Mouse (Mus musculus): ENCODE data around the gene Ankzf1.

Ankzf1 gene

GRCm38 (mm10) chr1:75191622-75192402, at the start of gene Ankzf1, which contains the start of gene Atg9a:
Gene Ankzf1 (plus strand): TSS chr1:75192151.
Gene Atg9a (minus strand): TSS chr1:75192196.
- DNase-seq (ENCODE audit: low read depth, low spot score): peak; percentile 91

DNA sequence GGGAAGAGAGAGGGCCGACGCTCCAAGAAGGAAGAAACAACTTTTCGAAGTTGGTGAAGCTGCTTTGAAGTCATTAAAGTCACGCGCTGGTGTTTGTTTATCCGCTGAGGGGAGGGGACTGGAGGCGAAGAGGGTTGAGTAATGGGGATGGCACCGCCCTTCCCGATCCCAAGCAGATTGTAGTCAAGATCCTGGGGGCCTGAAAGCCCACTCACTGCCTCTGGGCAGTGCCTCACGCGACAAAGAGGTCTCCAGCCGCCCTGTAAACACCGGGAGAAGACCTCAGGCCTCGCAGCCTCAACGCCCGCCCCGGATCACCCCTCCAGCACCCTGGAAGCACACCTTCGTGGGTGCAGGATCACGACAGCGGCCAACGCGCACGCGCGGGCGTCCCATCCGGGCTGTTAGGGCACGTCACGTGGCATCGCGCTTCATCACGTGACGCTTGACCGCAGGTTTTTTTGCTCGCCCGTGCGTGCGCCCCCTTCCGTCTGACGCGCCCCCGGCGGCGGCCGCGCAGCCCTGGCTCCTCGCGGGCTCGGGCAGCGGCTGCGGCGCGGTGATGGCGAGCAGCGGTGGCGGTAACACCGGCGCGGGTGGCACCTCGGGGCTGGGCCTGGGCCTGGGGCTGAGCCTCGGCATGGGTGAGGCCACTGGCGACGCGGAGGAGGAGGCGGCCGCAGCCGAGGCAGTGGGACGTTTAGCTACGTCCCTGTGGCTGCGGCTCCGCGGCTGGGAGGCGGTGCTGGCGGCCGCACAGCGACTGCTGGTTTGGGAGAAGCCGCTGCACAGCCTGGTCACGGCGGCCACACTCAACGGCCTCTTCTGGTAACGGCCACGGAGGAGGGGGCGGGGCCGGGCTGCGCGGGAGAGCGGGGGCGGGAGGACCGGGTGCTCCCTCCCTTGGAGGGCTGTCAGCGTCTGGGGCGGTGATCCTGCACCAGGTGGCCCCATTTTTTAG, 49.4 kb upstream of the Ankzf1 start, which contains the start of the genes Cnppd1 and Retreg2:
Cnppd1 (minus strand) TSS at position 411 of the 961 bp plus-strand sequence.
Retreg2 (plus strand) TSS at position 478 of the 961 bp plus-strand sequence.
- peak; percentile 91 for DNase-seq (ENCODE audit: low read depth, low spot score)

DNA sequence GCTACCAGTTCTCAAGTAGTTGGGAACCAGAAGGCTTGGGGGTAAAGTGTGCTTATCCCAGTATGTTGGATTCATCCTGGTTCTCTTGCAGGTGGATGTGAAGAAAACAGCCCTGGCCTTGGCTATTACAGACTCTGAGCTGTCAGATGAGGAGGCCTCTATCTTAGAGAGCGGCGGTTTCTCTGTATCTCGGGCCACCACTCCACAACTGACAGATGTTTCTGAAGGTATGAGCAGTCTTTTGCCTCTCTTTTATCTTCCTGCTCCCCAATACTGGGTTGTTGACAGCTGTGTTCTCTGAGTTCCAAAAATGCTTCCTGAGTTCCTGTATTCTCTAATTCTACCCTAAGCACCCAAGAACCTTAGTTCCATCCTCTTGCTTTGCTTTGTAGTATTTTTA, 46.4 kb upstream of the Ankzf1 start:
- no peak for DNase-seq (ENCODE audit: low read depth, low spot score)

- DNase-seq (ENCODE audit: low read depth, low spot score): no peak
Measured at GRCm38 (mm10) chr1:75147411-75148135, 44.4 kb upstream of the Ankzf1 start.

- no peak for DNase-seq (ENCODE audit: low read depth, low spot score)
Measured at GRCm38 (mm10) chr1:75148727-75149126, 43.2 kb upstream of the Ankzf1 start.

- no peak for DNase-seq (ENCODE audit: low read depth, low spot score)
Measured at GRCm38 (mm10) chr1:75155837-75156236, 36.1 kb upstream of the Ankzf1 start.

GRCm38 (mm10) chr1:75158990-75159389, 33.0 kb upstream of the Ankzf1 start:
- no peak for DNase-seq (ENCODE audit: low read depth, low spot score)

DNA sequence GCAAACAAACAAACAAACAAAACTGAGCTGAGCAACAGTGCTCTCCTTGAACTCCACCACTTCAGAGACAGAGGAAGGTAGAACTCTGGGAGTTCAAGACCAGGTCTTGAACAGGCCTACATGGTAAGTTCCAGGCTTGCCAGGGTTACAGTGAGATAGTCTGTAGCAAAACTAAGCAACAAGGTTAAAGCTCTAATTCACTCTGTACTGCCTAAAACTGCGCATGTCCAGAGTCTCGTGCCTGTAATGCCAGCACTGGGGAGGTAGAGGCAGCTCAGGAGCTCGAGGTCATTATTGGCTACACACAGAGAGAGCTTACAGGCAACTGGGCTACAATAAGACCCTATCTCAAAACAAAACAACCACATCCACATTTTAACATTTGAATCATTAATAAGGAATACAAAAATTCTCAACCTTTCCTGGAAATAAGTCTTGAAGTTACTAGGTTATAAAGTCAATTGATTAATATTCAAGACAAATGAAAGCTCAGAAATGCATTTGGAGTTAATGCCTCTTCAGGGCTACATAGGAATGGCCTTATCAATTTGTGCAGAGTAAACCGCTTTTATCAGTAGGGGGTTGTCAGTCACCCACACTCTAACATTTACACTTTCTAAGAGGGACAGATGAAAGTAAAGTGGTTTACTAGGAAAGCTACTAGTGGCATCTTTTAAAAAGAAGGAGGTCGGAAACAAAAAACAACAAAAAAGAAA, 32.3 kb upstream of the Ankzf1 start:
- no peak for DNase-seq (ENCODE audit: low read depth, low spot score)

- DNase-seq (ENCODE audit: low read depth, low spot score): no peak
Measured at GRCm38 (mm10) chr1:75160256-75160617, 31.7 kb upstream of the Ankzf1 start.

DNA sequence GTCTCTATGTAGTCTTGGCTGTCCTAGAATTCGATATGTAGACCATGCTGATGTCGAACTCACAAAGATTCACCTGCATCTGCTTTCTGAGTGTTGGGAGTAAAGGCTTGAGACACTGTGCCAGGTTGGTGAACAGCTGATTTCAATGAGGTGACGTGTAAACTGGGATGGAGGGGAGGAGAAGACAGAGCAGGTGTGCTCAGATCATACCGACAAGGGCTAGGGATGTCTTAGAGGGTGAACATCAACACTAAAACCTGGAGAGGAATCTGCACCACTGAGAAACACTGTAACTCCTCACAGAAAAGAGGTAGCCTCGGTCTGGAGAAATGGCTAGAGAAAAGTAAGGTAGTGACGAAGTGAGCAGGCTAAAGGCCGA, 23.9 kb upstream of the Ankzf1 start:
- no peak for DNase-seq (ENCODE audit: low read depth, low spot score)

DNA sequence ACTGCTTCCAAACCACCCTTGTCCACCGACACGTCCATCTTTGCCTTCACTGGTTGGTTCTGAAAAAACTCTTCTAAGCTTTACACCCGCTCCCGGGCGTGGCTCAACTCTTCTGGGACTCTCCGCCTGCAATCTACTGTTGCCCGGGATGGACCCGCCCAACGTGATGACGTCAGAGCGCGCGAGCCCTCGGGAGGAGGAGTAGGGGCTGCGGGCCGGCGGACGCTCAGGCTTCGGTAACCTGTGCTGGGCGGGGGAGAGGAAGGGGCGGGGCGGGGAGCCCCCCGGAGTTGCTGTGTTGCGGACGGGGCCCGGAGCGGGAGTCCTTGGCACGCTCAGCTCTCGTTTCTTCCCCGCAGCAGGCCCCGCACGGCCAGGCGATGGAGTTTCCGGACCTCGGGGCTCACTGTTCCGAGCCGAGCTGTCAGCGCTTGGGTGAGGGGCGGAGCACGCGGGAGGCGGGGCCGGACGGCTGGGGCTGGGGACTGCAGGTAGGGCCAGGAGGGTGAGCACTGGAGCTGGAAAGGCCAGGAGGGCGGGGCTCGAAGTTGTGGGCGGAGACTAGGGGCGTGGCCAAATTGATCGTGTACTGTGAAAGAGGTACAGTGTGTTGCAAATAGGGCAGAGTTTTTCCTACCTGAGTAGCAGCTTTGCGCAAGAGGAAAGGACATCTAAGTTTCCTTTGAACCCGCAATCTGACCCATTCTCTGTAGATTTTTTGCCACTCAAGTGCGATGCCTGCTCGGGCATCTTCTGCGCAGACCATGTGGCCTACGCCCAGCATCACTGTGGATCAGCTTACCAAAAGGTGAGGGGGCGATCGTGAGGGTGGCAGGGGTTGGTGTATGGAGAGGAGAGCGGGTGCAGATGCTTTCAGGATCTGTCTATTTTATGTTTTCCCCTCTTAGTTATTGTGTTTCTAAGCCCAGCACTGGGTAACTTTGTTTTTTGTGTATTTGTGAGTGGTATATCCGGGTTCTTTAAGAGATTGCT, 23.2 kb upstream of the Ankzf1 start, which contains the start of gene Zfand2b:
Zfand2b (plus strand) TSS at position 175 of the 993 bp plus-strand sequence.
- peak; percentile 85 for DNase-seq (ENCODE audit: low read depth, low spot score)

GRCm38 (mm10) chr1:75179334-75180104, 12.4 kb upstream of the Ankzf1 start:
- DNase-seq (ENCODE audit: low read depth, low spot score): no peak

DNA sequence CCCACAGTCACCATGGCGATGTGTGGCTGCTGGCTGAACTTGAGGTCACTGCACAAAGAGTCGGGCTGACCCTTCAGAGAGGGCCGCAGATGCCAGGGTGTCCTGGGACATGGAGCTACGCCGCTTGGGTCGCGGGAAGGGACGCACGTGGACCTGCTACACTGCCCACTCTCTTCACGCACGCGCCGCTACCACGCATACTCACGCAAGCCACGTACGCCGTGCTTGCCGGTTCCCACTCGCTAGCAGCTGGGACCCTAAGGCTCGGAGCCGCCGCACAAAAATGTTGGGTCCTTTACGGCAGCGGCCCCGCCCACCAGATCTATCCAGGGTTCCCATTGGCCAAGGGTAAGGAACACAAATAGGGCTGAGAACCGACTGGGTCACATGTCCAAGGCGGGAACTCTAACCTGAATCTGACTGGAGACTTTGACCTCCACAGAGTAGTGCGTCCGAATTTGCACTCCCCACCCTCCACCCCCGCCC, 11.8 kb upstream of the Ankzf1 start, which contains the start of gene Abcb6:
Abcb6 (minus strand) TSS at position 288 of the 486 bp plus-strand sequence.
- peak; percentile 70 for DNase-seq (ENCODE audit: low read depth, low spot score)

GRCm38 (mm10) chr1:75180741-75181140, 11.2 kb upstream of the Ankzf1 start:
- no peak for DNase-seq (ENCODE audit: low read depth, low spot score)

DNA sequence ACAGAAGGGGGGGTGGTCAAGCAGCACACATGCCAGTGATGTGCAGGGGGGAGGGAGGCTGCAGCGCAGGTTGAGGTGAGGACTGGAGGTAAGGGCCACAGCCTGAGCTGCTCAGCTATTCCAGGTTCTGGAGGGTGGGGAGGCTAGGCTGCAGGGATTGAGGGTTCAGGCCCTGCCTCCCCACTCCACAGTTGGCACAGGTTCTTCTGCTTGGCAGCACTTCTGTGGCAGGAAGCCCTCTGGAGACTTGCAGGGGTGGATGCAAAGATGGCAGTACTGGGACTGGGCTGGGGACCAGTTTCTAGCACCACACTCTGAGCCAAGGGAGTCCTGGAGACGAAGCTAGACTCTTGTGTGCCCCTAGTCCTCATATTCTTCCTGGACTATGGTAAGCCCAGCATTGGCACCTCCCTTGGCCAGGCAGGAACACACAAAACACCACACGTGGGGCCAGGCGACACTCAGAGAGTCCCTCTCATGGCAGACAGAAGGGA, 10.5 kb upstream of the Ankzf1 start:
- DNase-seq (ENCODE audit: low read depth, low spot score): no peak

DNA sequence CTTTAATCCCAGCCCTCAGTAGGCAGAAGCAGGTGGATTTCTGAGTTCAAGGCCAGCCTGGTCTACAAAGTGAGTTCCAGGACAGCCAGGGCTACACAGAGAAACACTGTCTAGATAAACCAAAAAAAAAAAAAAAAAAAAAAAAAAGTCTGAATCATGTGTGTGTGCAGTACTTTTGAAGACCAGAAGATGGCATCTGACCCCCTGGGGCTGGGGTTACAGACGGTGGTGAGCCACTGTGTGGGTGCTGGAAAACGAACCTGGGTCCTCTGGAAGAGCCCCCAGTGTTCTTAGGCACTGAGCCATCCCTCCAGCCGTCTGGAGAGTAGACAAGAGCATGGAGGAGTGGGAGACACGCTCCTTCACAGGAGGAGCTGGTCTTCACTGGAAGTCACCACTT, 9.8 kb upstream of the Ankzf1 start:
- DNase-seq (ENCODE audit: low read depth, low spot score): no peak

GRCm38 (mm10) chr1:75185495-75185894, 6.5 kb upstream of the Ankzf1 start:
- no peak for DNase-seq (ENCODE audit: low read depth, low spot score)

GRCm38 (mm10) chr1:75187126-75187525, 4.8 kb upstream of the Ankzf1 start:
- DNase-seq (ENCODE audit: low read depth, low spot score): no peak

Data from retina, adult 2 months (tissue).